Mouse (Mus musculus): Measurements from ENCODE around the gene Pdgfra.

Gene Pdgfra

GRCm38 (mm10) chr5:75155741-75156553, 3.9 kb downstream of the Pdgfra start:
- peak; percentile 91 for DNase-seq (ENCODE audit: low spot score)

DNA sequence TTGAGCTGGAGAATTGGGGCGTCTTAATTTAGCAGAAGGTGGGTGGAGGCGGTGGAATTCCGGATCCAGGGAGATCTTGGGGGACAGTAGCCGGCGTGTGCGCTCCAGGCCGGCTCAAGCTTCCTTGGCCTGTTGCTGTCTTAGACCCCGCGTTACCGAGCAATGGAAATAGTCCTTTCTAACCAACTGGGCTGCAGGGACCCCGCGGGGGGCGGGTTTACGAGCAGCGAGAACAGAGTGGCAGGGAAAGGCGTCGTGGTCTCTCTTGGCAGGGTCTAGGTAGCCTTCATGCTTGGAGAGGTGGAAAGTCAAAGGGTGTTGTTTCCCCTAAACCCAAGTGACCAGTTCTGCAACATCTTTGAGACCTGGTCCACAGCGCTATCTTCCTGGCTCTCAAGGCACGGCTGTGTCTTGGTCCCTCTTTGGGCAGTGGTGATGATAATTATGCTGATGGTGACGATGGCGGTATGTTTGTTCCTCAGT, 4.5 kb downstream of the Pdgfra start:
- DNase-seq (ENCODE audit: low spot score), result peak; percentile 42

DNA sequence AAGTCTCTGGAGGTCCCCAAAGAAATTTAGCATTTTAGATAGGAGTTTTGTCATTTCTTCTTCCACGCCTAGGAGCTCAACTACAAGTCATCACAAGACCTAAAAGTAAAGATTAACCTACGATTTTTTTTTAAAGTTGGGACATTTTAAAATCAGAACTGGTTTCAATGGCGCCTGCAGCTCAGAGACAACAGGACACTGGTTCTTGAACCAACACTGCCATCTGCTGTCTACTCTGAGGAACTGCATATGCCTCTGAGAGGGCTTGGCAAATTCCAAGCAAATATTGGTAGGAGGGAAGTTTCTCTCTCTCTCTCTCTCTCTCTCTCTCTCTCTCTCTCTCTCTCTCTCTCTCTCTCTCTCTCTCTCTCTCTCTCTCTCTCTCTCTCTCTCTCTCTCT, 4.9 kb downstream of the Pdgfra start:
- peak; percentile 92 for DNase-seq (ENCODE audit: low spot score)

GRCm38 (mm10) chr5:75160530-75161170, 8.6 kb downstream of the Pdgfra start:
- DNase-seq (ENCODE audit: low spot score), result no peak

- no peak for DNase-seq (ENCODE audit: low spot score)
Measured at GRCm38 (mm10) chr5:75161586-75161985, 9.5 kb downstream of the Pdgfra start.

DNA sequence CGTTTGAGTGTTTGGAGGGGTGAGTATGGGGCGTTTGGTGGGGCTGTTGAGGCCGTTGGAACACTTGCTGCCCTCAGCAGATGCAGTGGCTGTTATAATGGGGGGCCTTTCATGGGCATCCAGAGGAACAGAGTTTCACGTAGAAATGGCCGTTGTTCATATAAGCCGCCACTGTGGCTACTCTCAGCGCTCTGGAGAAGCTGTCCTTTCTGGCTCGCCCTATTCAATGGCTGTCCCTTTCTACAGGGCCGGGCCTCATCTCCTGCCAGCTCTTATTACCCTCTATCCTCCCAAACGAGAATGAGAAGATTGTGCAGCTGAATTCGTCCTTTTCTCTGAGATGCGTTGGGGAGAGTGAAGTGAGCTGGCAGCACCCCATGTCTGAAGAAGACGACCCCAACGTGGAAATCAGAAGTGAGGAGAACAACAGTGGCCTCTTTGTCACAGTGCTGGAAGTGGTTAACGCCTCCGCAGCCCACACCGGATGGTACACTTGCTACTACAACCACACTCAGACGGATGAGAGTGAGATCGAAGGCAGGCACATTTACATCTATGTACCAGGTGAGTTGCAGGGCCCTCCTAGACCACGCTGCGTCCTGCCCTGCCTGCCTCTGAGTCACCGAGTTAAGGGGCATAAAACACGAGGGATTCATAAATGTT, 11.3 kb downstream of the Pdgfra start:
- DNase-seq (ENCODE audit: low spot score), result no peak

DNA sequence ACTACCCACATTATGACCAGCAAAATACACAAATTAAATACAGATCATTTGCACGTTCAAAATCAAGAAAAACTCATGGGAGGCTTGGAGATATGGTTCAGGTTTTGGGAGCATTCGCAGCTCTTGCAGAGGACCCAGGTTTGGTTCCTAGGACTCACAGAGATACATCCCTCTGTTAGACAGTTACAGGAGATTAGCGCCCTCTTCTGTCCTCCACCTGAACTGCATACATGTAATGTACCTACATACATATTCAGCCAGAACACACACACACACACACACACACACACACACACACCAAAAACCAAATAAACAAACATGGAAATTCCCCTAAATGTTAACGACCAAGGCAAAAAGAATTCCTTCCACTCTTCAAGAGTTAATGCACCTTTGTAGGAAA, 12.6 kb downstream of the Pdgfra start:
- peak; percentile 65 for DNase-seq (ENCODE audit: low spot score)

- no peak for DNase-seq (ENCODE audit: low spot score)
Measured at GRCm38 (mm10) chr5:75169837-75170236, 17.7 kb downstream of the Pdgfra start.

GRCm38 (mm10) chr5:75171859-75172258, 19.8 kb downstream of the Pdgfra start:
- no peak for DNase-seq (ENCODE audit: low spot score)

DNA sequence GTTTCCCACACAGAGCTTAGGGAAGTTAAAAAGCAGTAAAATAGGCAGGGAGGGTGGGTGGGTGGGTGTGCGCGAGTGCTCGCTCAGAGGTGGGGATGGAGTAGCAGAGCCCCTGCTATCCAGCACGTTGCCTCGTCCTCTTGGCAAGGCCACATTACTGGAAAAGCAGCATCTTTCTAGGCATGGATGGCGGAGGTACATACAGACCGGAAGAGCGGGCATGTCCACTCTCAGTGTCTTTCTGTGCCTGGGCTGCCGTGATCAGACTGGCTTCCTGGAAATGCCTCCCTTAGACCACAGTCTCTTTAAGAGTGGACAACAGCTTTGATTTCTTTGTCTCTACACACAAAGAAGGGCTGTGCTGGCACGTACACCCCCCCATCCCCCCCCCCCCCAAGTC, 27.2 kb downstream of the Pdgfra start:
- no peak for DNase-seq (ENCODE audit: low spot score)

- no peak for DNase-seq (ENCODE audit: low spot score)
Measured at GRCm38 (mm10) chr5:75179726-75180290, 27.7 kb downstream of the Pdgfra start.

GRCm38 (mm10) chr5:75183653-75184052, 31.6 kb downstream of the Pdgfra start:
- no peak for DNase-seq (ENCODE audit: low spot score)

DNA sequence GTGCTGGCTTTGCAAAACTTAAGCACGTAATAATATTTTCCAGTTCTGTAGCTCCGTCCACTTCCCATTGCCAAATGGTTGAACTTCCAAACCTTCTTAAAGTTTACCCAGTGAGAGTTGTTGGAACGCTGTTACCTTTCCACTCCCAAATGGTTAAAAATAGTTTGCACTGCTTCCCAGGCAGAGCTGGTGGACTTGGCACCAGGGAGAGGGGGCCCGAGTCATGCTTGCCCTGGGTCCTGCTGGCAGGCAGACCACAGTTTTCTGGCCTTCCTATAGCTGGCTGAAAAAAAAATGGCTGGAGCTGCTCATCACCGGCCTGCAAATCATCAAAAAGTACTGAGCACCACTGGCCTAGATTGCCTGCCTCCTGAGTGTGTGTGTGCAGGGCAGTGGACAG, 32.0 kb downstream of the Pdgfra start:
- no peak for DNase-seq (ENCODE audit: low spot score)

DNA sequence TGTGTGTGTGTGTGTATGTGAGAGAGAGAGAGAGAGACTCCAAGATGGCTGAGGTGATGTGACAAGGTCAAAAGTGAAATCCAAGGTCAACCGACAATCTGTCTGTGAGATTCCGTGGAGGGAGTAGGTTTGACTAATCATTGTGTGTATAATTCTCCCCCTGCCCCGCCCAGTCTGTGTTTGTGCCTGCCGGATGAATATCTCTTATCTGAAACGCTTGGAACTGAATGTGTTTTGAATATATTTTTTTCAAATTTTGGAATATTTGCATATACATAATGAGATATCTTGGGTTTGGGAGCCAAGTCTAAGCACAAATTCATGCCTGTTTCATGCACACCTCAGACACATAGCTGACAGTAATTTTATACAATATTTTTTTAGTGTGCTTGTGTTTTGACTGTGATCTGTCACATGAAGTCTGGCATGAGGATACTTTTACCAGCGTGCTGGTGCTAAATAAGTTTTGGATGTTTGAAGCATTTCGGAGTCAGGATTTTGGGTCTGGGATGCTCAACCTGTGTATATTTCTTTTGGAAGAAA, 32.7 kb downstream of the Pdgfra start:
- no peak for DNase-seq (ENCODE audit: low spot score)

DNA sequence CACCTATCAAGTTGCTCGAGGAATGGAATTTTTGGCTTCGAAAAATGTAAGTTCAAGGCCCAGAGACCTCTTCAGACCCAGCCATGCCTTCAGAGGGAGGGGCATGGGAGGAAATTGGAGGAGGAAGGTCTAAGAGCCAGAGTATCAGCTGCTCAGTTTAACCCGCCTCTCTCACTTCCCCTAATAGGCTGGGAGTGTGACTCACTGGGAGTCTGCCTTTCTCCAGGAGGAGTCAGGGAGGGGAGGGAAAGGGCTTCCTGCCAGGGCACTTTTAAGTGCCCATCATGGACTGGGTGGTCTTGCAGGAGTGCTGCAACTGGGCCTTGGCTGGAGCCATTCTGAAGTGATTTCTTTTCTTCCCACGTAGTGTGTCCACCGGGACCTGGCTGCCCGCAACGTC, 33.5 kb downstream of the Pdgfra start:
- DNase-seq (ENCODE audit: low spot score), result no peak

- no peak for DNase-seq (ENCODE audit: low spot score)
Measured at GRCm38 (mm10) chr5:75189319-75189987, 37.4 kb downstream of the Pdgfra start.

- DNase-seq (ENCODE audit: low spot score), result no peak
Measured at GRCm38 (mm10) chr5:75193107-75193506, 41.0 kb downstream of the Pdgfra start.

GRCm38 (mm10) chr5:75198413-75198812, 46.3 kb downstream of the Pdgfra start:
- no peak for DNase-seq (ENCODE audit: low spot score)

- DNase-seq (ENCODE audit: low spot score), result no peak
Measured at GRCm38 (mm10) chr5:75199698-75200365, 47.7 kb downstream of the Pdgfra start.

DNA sequence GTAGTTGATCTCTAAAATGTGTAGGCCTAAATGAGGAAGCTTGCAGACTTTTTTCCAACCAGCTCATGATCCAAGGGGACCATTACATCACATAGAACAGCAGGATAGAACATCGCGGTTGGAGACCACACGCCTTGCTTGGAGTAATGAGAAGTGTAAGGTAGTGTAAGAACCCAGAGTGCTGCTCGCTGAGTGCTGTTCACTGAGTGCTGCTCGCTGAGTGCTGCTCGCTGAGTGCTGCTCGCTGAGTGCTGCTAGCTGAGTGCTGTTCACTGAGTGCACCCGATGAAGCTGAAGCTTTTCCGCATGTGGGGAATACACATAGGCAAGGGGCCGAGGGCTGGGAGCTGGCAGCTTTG, 48.3 kb downstream of the Pdgfra start:
- no peak for DNase-seq (ENCODE audit: low spot score)

- no peak for DNase-seq (ENCODE audit: low spot score)
Measured at GRCm38 (mm10) chr5:75207905-75208304, 55.8 kb downstream of the Pdgfra start.

Data from embryo, embryonic 10 days (tissue).